Mouse (Mus musculus) lung, postnatal 0 days (tissue): ENCODE results near the gene Fgg.

Experiments
- CTCF ChIP-seq: IDR thresholded peaks from 2 replicates; pipeline ENCODE4 v1.5.1; 2016; ENCODE audit warnings: antibody characterized with exemption, mild to moderate bottlenecking
- EP300 ChIP-seq: IDR thresholded peaks from 2 replicates; pipeline ENCODE4 v1.6.1; 2016; ENCODE audit warnings: antibody characterized with exemption, mild to moderate bottlenecking, control low read depth

DNA sequence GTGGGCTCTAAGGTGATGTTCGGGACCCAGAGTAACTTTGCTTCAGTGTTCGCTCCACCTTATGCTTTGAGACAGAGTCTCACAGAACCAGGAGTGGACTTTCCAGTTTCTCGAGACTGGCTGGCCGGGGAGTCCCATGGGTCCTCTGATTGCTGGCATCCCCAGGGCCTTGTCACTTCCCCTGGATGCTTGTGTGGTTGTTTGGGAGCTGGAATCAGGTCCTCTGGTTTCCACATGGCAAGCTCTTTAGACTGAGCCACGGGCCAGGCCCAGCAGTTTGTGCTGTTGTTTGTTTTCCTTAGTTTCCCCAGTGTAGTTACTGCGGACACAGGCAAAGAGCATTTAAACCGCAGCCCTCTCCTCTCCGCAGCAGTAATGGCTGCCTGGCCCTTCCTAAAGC lies 26.3 kb downstream of the Fgg start:
- TF ChIP-seq CTCF, result no peak
- no peak for TF ChIP-seq EP300
